Mouse (Mus musculus): ENCODE measurements around the gene 2310039H08Rik. TPM values are rescaled to one million over a fixed set of nuclear protein-coding genes. Genes with fewer than 3 reads are reported as not detected.
A peak's percentile ranks its signal among the peaks of the same experiment; 100 is the strongest.

Gene 2310039H08Rik
- polyA plus RNA-seq (2012; fragmentation: generic; extraction: Trizol), result 40.9 TPM
- long read RNA-seq, experiment 1, transcript 2310039H08Rik-201 (1 exons, 762 nt), result major isoform, 27 of 27 reads
- long read RNA-seq, experiment 1, partial matches to known transcripts, result 0 of 27 reads
- long read RNA-seq, experiment 1, other reads (novel, unspliced or antisense), result 0 of 27 reads
- long read RNA-seq, experiment 2, result 0 reads

DNA sequence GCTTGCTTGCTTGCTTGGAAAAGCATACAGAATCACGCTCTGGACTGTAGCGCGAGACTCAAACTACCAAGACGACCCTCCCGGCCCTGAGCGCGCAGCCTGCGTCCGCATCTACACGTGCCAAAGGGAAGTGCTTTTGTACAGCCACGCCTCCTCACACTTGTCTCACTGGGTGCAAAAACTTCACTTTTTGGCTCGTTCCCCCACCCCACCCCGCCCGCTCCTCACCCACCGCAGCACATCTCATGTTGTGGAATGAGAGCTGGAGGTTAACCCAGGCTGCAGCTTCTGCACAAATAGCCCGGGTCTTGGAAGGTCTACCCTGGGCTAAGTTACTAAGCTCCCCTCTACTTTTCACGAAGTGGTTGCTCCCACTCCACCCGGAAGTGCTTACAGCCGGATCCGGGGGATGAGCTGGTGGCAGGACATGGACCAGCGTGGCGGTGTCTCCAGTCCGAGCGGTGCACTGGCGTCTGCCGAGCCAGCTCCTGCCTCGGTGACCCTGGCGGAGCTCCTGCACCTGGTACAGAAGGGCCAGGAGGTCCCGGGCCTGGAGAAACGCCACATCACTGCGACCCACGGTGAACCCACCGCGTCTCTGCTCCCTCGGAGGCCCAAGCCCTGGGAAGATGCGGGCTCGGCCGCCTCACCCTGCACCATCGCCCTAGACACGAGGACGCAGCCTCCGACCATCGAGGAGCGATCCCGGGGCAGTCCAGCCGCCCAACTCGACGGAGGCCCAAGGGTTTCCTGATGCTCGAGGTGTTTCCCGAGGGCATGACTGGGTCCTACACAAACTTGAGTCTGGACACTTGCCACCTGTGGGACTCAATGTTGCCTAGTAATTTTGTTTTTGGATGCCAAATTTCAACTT is at the start of gene 2310039H08Rik:
TSS of gene 2310039H08Rik (plus strand) at position 232 of the 874 bp plus-strand sequence.
- H3K79me3 ChIP-seq (ENCODE audit: low read depth), result peaks cover 2% of the 10 kb centered on the region
- peak within 1 kb of the TSS; percentile 81 for H3K4me3 ChIP-seq (ENCODE audit: insufficient read depth, poor library complexity, severe bottlenecking)
- H3K79me2 ChIP-seq (ENCODE audit: control insufficient read depth, insufficient read depth), result peaks cover under 1% of the 10 kb centered on the region
- peak; percentile 84 for TF ChIP-seq MAX (IDR thresholded peaks at IDR 0.05)
- TF ChIP-seq USF1 (IDR thresholded peaks at IDR 0.05; ENCODE audit: low read depth), result peak; percentile 49
- no peak for TF ChIP-seq FOSL1 (IDR thresholded peaks at IDR 0.05; ENCODE audit: insufficient read depth, low read length, poor library complexity, severe bottlenecking)
- no peak for TF ChIP-seq MYOG (IDR thresholded peaks at IDR 0.05; ENCODE audit: control insufficient read depth, extremely low read depth, insufficient read length)
- peak within 1 kb of the TSS; percentile 96 for H3ac ChIP-seq (ENCODE audit: control insufficient read depth, insufficient read length, low read depth)
- peaks cover 36% of the 10 kb centered on the region for H3K36me3 ChIP-seq (ENCODE audit: control insufficient read depth, insufficient read depth)
- H3K27me3 ChIP-seq (ENCODE audit: control insufficient read depth, insufficient read depth, insufficient read length), result no peaks in the 10 kb centered on the region

DNA sequence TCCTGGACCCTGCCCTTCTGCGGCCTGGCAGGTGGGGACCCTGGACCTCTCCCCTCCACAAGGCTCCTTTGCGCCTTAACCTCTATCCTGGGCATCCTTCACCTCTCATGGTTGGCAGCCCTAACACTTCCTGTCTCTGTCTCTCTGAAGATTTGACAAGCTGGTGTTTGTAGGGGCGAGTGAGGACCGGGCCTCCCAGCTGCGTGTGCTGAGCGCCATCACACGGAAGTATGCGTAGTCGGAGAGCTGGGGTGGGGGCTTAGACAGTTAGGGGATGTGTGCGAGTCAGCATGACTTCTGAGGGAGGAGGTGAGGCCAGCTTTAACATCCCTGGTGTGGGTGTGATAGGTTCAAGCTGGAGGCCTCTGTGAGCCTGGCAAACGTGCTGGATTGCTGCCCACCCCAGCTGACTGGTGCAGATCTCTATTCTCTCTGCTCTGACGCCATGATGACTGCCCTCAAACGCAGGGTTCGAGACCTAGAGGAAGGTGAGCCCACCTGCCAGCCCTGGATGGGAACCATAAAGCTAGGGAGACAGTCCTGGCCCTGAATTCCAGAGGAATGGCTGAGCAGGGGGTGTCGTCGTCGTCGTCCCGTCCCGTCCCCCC is 47.9 kb upstream of the 2310039H08Rik start:
- TF ChIP-seq MYOG (IDR thresholded peaks at IDR 0.05; ENCODE audit: control insufficient read depth, extremely low read depth, insufficient read length) (no peak), CEBPB (IDR thresholded peaks at IDR 0.05; ENCODE audit: low read depth) (no peak), MYOD1 (IDR thresholded peaks at IDR 0.05; ENCODE audit: control insufficient read depth, insufficient read length, low read depth) (no peak), MAX (IDR thresholded peaks at IDR 0.05) (no peak), CTCF (IDR thresholded peaks at IDR 0.05; ENCODE audit: control insufficient read depth, insufficient read depth, insufficient read length) (no peak), USF1 (IDR thresholded peaks at IDR 0.05; ENCODE audit: low read depth) (no peak), FOSL1 (IDR thresholded peaks at IDR 0.05; ENCODE audit: insufficient read depth, low read length, poor library complexity, severe bottlenecking) (no peak)
- Histone ChIP-seq H3K27me3 (ENCODE audit: control insufficient read depth, insufficient read depth, insufficient read length) (no peaks in the 10 kb centered on the region), H3K4me3 (ENCODE audit: insufficient read depth, poor library complexity, severe bottlenecking) (no peak overlapping the region), H3K79me2 (ENCODE audit: control insufficient read depth, insufficient read depth) (no peaks in the 10 kb centered on the region), H3ac (ENCODE audit: control insufficient read depth, insufficient read length, low read depth) (no peak overlapping the region), H3K36me3 (ENCODE audit: control insufficient read depth, insufficient read depth) (no peaks in the 10 kb centered on the region), H3K79me3 (ENCODE audit: low read depth) (no peaks in the 10 kb centered on the region)

GRCm38 (mm10) chr17:46725273-46725672 is 47.2 kb upstream of the 2310039H08Rik start:
- H3ac ChIP-seq (ENCODE audit: control insufficient read depth, insufficient read length, low read depth), result no peak overlapping the region
- no peaks in the 10 kb centered on the region for H3K79me3 ChIP-seq (ENCODE audit: low read depth)
- H3K79me2 ChIP-seq (ENCODE audit: control insufficient read depth, insufficient read depth), result no peaks in the 10 kb centered on the region
- no peaks in the 10 kb centered on the region for H3K27me3 ChIP-seq (ENCODE audit: control insufficient read depth, insufficient read depth, insufficient read length)
- TF ChIP-seq CTCF (IDR thresholded peaks at IDR 0.05; ENCODE audit: control insufficient read depth, insufficient read depth, insufficient read length) (peak; percentile 21), USF1 (IDR thresholded peaks at IDR 0.05; ENCODE audit: low read depth) (no peak)
- H3K4me3 ChIP-seq (ENCODE audit: insufficient read depth, poor library complexity, severe bottlenecking), result no peak overlapping the region
- no peaks in the 10 kb centered on the region for H3K36me3 ChIP-seq (ENCODE audit: control insufficient read depth, insufficient read depth)

DNA sequence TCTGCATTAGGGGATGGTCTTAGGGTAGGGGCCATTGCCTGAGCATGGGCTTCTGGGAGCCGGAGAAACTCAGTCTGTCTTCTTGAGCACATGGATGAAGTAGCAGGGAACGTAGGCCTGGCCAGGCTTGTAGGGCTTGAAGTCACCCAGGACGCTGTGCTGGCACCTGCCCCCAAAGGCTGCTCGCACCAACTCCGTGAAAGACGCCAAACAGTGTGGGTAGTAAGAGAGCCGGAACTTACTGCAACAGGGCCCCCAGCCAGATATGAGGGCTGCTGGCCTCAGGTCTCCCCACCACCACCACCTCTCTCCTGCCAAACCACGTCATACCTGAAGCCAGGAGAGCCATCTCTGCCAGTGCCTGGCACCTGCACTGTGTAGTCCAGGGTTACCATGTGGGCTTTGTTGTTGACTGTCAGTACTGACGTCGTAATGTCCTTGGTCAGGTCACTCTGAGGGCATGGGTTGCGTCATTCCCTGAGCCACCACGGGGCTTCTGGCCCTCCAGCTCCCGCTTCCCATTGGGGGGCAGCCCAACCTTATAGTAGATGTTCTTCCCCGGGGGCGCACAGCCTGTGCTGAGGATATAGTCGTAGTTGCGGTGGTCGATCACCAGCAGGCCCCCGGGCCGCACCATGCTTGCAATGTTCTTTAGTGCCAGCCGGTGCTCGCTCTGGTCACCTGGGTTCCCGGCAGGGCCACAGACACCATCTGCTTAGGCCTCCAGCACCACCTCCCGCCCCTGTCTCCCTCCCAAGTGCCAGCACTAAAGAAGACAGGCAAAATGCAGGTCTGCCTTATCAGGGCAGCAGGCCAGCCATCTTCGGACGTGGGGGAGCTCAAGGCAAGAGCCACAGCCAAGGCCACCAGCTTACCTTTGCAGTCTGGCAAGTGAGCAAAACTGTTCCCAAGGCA is 46.4 kb upstream of the 2310039H08Rik start:
- no peaks in the 10 kb centered on the region for H3K79me3 ChIP-seq (ENCODE audit: low read depth)
- H3K79me2 ChIP-seq (ENCODE audit: control insufficient read depth, insufficient read depth), result no peaks in the 10 kb centered on the region
- H3K36me3 ChIP-seq (ENCODE audit: control insufficient read depth, insufficient read depth), result no peaks in the 10 kb centered on the region
- TF ChIP-seq MYOG (IDR thresholded peaks at IDR 0.05; ENCODE audit: control insufficient read depth, extremely low read depth, insufficient read length) (no peak), CEBPB (IDR thresholded peaks at IDR 0.05; ENCODE audit: low read depth) (peak; percentile 10), FOSL1 (IDR thresholded peaks at IDR 0.05; ENCODE audit: insufficient read depth, low read length, poor library complexity, severe bottlenecking) (no peak)
- no peak overlapping the region for H3ac ChIP-seq (ENCODE audit: control insufficient read depth, insufficient read length, low read depth)
- no peak overlapping the region for H3K4me3 ChIP-seq (ENCODE audit: insufficient read depth, poor library complexity, severe bottlenecking)
- no peaks in the 10 kb centered on the region for H3K27me3 ChIP-seq (ENCODE audit: control insufficient read depth, insufficient read depth, insufficient read length)

DNA sequence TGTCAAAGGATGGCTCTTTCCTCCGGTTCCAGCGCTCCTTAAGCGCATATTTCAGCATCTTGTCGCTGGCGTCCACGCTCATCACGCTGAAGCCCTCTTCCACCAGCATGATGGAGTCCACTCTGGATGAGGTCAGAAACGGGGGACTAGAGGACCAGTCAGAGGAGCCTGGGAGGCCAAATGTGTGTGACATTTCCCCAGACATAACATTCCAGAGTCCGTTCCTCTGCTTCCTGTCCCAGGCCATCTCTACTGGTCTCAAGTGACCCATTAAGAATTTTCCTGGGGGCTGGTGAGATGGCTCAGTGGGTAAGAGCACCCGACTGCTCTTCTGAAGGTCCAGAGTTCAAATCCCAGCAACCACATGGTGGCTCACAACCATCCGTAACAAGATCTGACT is 45.2 kb upstream of the 2310039H08Rik start:
- Histone ChIP-seq H3K79me3 (ENCODE audit: low read depth) (no peaks in the 10 kb centered on the region), H3ac (ENCODE audit: control insufficient read depth, insufficient read length, low read depth) (no peak overlapping the region), H3K79me2 (ENCODE audit: control insufficient read depth, insufficient read depth) (no peaks in the 10 kb centered on the region), H3K4me3 (ENCODE audit: insufficient read depth, poor library complexity, severe bottlenecking) (no peak overlapping the region), H3K36me3 (ENCODE audit: control insufficient read depth, insufficient read depth) (no peaks in the 10 kb centered on the region), H3K27me3 (ENCODE audit: control insufficient read depth, insufficient read depth, insufficient read length) (no peaks in the 10 kb centered on the region)
- TF ChIP-seq FOSL1 (IDR thresholded peaks at IDR 0.05; ENCODE audit: insufficient read depth, low read length, poor library complexity, severe bottlenecking), result no peak
- TF ChIP-seq CEBPB (IDR thresholded peaks at IDR 0.05; ENCODE audit: low read depth), result no peak
- no peak for TF ChIP-seq MYOG (IDR thresholded peaks at IDR 0.05; ENCODE audit: control insufficient read depth, extremely low read depth, insufficient read length)
- no peak for TF ChIP-seq MYOD1 (IDR thresholded peaks at IDR 0.05; ENCODE audit: control insufficient read depth, insufficient read length, low read depth)
- no peak for TF ChIP-seq CTCF (IDR thresholded peaks at IDR 0.05; ENCODE audit: control insufficient read depth, insufficient read depth, insufficient read length)
- TF ChIP-seq MAX (IDR thresholded peaks at IDR 0.05), result no peak
